Mouse (Mus musculus): ENCODE data around the gene Phactr1.

The Phactr1 gene

GRCm38 (mm10) chr13:42866162-42866941 lies 185.9 kb downstream of the Phactr1 start:
- no peak for DNase-seq (ENCODE audit: low read depth, low spot score)

DNA sequence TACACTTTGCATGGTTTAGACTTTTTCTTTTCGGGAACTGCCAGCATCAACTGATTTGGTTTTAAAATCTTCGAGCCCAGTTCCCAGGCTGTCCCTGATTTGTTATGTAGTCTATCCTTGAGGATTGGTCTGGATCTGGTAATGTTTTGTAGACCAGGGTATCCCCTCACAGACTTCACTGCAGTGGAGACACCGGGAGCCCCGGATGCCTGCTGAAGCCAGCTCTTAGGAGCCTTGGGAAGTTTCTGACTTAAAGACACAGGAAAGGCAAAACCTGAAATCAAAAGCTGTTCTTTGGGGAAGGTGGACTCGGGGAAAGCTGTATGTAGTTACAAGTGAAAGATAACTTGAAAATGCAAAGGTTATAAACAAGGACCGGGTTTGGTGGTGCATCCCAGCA lies 186.6 kb downstream of the Phactr1 start:
- no peak for DNase-seq (ENCODE audit: low read depth, low spot score)

DNA sequence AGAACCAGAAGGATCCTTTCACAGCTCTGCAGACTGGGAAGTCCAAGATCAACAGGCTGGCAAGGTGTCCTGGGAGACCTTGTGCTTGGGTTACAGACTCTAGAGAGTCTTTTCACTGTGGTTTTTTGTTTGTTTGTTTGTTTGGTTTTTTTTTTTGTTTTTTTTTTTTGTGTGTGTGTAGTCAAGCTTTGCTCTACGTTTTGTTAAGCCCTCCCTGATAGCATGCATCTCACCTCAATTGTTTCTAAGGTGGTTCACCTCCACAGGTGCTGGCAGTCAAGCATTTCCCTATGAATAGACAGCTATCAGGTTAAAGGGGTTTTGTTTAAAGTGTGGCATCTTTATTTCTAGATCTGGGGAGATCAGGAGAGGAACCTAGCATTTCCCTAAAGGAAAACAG lies 191.7 kb downstream of the Phactr1 start:
- DNase-seq (ENCODE audit: low read depth, low spot score): no peak

DNA sequence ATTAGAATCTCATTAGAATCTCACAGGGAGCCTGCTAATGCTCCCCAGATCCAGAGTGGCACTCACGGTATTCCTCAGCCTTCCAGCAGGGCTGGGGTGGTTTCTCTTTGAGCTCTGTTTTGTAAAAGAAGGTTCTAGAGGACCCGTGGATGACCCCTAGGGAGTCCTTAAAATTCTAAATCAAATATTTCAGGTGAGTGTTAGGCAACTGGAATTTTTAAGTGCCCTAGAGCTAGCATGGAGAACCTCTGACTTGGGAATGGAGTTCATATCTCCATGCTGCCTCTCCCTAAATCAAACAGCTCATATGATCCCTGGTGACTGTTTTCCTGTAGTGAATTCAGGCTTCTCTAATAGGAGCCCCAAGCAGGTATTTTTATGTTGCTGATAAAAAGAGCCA lies 197.9 kb downstream of the Phactr1 start:
- no peak for DNase-seq (ENCODE audit: low read depth, low spot score)

DNA sequence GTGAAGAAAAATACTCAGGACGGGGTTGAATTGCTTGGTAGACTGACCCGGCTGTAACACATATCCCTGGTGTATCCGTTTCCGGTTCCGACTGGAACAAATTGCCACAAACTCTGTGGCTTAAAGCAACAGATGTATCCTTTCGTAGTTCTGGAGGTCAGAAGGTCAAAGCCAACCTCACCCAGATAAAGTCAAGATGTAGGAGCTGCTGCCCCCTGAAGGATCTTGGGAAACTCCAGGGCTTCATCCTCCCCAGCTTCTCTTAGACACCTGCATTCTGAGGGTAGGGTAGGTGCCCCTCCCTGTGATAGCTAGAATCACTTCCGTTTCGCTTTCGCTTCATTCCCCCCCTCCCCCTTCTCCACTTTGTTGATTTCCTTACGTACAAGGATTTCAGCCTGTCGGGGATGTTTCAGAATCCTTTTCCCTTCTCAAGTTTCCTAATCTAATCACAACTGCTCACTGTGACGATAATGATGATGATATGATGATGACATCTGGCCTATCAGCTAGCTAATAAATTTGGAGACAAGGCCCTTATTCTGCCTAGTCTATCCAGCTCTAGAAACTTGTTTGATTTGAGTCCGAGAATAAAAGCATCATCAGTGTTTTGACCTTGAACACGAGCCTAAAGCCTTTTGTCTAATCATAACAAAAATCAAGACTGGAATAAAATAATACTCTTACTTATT lies 203.8 kb downstream of the Phactr1 start:
- no peak for DNase-seq (ENCODE audit: low read depth, low spot score)

GRCm38 (mm10) chr13:42884725-42885115 lies 204.3 kb downstream of the Phactr1 start:
- no peak for DNase-seq (ENCODE audit: low read depth, low spot score)

DNA sequence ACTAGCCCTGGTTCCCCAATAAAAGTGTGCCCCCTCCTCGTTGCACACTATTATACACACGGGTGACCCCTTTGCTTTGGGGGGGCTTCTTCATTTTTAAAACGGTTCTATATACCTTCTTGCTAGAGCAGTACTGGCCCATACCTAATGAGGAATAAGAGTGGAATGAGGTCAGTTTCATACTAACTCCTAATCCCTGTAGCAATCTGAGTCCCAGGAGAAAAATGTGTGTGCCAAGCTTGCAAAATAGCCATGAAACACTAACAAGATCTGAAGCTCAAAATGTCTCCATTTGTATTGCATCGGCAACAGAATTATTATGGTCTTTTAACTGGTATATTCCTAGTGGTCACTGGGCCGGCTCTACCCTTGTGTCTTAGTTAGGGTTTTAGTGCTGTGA lies 207.3 kb downstream of the Phactr1 start:
- DNase-seq (ENCODE audit: low read depth, low spot score): no peak

DNA sequence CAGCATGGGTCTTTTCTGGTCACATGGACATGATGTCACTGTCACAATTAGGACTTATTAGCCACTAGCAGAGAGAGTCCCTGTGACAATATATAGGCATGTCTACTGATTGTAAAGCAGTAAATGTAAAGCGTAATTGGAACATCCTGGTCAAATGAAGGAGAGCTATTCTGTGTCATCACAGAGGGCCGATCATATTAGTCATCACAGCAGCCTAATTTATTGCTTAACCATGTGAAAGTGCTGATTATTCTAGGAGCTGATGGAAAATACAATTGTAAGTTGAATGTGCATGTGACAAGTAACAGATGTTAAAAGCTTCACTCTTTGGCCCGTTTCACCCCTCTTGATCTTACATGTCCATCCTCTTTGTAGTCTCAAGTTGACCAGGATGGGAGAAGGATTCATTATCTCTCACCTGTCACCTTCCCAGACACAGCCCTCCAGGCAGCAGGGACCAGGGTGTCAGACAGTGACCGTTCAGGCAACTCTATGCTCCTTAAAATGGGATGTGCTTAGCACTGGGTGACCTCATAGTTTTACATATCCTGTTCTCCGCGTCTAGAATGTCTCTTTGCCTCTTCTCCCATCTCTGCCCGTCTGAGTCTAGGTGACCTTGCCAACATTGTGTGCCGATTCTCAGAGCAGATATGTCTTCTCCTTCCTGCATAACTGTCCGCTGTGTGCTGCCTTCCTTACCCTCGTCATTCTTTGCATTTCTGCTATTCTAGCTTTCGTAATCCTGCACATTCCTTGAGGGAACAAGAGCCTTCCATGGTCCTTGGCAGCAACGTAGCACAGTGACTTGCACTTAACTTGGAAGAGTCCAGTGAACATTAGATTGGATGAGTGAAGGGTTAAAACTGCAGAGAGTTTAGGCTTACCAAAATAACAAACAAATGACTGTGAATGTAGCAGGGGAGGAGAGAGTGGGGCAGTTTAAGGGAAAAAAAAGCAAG lies 209.4 kb downstream of the Phactr1 start:
- DNase-seq (ENCODE audit: low read depth, low spot score): no peak

- DNase-seq (ENCODE audit: low read depth, low spot score): no peak
Measured at GRCm38 (mm10) chr13:42890651-42891050, 210.2 kb downstream of the Phactr1 start.

GRCm38 (mm10) chr13:42894016-42894415 lies 213.6 kb downstream of the Phactr1 start:
- no peak for DNase-seq (ENCODE audit: low read depth, low spot score)

- no peak for DNase-seq (ENCODE audit: low read depth, low spot score)
Measured at GRCm38 (mm10) chr13:42894598-42894997, 214.2 kb downstream of the Phactr1 start.

DNA sequence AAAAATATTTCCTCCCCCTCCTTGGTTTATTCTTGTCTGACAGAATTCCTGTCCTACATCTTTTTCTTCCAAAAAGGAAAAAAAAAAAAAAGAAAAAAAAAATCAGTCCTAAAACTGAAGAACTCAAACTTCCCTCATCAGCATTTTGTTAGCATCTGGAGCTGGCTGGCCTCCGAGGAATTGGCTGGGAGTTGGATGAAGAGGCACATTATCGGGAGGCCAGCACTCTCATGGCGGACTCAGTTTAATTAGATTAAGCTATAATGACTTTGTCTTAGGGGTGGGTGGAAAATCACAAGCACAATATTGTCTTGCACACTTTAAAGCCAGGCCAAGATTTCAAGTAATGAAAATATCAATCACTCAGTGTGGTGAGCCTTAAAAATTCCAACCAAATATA lies 215.6 kb downstream of the Phactr1 start:
- no peak for DNase-seq (ENCODE audit: low read depth, low spot score)

- DNase-seq (ENCODE audit: low read depth, low spot score): no peak
Measured at GRCm38 (mm10) chr13:42899611-42900010, 219.2 kb downstream of the Phactr1 start.

DNA sequence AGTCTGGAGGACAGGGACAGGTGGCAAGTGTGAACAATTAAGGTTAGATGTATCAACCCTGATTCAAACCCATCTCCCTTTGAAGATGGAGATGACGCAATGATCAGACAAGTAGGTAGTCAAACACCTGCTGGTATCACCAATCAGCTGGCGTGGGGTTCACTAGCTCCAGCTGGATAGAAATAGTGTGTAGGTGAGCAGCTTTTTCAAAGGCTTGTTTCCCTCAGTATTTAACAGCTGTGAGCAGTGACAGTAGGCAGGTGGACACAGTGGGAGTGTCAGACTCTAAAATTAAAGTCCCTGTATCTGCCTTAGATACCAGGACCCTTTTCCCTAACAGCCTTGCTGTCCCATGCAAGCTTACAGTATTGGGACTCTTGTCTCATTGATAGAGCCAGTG lies 221.4 kb downstream of the Phactr1 start:
- no peak for DNase-seq (ENCODE audit: low read depth, low spot score)

DNA sequence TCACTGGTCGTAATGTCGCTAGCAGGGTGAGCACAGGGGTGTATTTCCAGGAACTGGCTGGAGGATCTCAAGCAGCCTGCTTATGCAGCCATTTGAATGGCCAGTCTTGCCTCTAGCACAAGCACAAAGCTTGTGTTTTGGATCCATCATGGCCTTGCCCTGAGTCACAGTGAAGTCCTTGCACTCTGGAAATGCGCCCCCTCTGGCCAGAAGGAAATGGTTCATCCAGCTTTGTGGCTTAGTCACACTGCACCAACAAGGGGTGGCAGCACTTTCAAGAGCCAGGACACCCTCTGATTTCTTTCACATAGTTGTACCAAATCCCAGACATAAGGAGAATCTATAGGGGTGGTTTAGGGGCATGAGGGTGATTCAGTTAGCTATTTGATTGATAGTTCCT lies 222.4 kb downstream of the Phactr1 start:
- peak; percentile 11 for DNase-seq (ENCODE audit: low read depth, low spot score)

DNA sequence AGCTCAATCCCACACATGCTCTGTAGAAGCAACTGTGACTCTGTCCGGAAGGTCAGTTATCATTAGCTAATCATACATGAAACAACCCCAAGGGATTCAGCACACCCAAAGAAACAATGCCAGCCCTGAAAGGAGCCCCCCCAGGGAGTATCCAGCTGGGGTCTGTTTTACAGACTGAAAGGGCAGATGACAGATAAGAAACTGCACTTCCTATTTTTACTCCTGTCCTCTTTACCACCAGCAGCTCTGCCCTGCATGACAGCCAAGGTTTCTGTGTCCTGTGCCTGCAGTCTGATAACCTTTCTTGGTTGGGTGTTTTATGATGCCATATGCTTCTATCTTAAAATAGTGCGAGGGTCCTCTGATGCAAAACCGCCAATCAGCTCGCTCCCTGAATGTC lies 225.4 kb downstream of the Phactr1 start:
- DNase-seq (ENCODE audit: low read depth, low spot score): no peak

DNA sequence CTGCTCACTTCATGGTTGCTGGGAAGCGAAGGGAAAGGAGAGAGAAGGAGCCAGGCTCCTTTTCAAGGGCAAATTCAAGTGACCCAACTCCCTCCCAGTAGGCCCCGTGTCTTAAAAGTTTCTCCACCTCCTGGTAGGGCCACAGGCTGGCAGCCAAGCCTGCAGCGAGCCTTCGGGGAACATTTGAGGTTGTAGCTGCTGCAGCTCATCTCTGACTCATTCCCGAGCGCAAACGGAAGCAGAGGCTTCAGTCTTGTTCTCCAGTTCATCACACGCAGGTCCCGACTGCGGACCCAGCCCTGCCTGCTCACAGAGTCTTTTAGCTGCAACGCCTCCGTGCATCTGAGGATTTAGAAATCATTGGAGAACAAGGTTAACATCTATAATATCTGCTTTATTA lies 226.6 kb downstream of the Phactr1 start:
- DNase-seq (ENCODE audit: low read depth, low spot score): no peak

DNA sequence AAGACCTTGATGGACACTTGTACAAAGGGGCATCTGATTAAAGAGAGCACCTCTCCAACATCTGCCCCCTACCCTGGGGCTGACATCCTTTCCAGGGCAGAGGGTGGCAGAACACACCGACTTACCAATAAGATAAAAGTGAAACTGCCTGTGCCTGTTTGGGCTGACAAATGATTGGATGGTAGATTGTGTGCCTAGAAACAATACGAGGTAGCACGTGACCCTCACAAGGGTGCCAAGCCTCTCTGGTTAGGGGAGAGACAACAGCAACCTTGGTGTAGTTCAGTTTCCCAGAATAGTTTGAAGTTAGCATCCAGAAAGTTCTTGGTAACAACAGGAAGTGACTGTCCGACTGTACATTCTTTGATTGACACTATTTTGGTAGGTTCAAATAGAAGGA lies 234.7 kb downstream of the Phactr1 start:
- no peak for DNase-seq (ENCODE audit: low read depth, low spot score)

DNA sequence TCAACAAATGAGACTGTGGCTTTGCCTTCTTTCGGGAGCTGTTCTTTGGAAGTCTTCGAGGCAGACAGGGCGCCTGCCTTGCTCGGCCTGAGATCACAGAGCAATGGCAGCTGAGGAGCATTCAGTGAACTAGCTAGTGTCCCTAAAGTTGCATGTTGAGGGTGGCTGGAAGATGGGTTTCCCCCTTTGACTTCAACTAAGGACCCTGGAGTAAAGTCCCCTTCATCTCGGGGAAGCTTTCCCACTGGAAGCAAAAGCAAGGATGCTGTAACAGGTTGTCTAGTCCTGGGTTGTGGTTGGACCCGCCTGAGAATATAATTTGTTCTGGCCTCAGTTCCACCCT lies 235.4 kb downstream of the Phactr1 start:
- no peak for DNase-seq (ENCODE audit: low read depth, low spot score)

- no peak for DNase-seq (ENCODE audit: low read depth, low spot score)
Measured at GRCm38 (mm10) chr13:42916194-42917033, 236.0 kb downstream of the Phactr1 start.

DNA sequence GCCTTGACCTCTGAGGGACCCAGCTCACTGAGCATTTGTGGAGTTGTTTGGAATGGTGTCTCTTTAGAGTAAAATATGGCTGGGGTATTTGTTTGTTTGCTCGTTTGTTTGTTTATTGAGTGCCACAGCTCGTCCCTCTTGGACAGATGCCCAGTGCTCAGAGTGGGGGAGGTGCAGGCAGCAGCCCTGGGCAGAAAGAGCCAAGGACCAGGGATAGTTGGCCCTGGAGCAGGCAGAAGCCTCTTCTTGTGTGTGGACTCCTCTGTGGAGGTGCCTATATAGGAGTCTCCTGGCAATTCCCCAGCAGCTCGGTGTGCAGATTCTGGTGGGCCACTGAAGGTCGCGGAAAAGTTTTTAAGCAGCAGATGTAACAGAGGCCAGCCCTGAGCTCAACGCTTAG lies 236.8 kb downstream of the Phactr1 start:
- no peak for DNase-seq (ENCODE audit: low read depth, low spot score)

Data from A20 (cell line).